Mouse (Mus musculus) kidney, embryonic 16.5 days (tissue): ENCODE results near the gene Ldlr. TPM values are rescaled to one million over a fixed set of nuclear protein-coding genes. Genes with fewer than 3 reads are reported as not detected.
"Not testable (repeated sequence)": the region's sequence is repeated elsewhere in the genome, so short reads cannot be mapped to it uniquely, and the experiment has no call there.

ENCODE experiments used
- ATAC-seq: fragments of 200-750 bp; cut with Nextera tagmentation; 2 replicates; pipeline ENCODE4 v1.8.0; 2017; ENCODE audit warnings: moderate TSS enrichment; ENCODE audit not compliant: low FRiP score, low TSS enrichment
- H3K27ac ChIP-seq: fragments of 300-500 bp; sonication (generic); 2 replicates; pipeline ENCODE4 v1.5.1; 2014; ENCODE audit warnings: low read length
- H3K27me3 ChIP-seq: fragments of 300-500 bp; sonication (generic); 2 replicates; pipeline ENCODE4 v1.6.1; 2014; ENCODE audit warnings: low read length, control low read depth, mixed read lengths; ENCODE audit not compliant: insufficient read depth
- H3K36me3 ChIP-seq: fragments of 300-500 bp; sonication (generic); 2 replicates; pipeline ENCODE4 v1.6.1; 2014; ENCODE audit warnings: low read length, control low read depth, mixed read lengths; ENCODE audit not compliant: insufficient read depth
- H3K4me1 ChIP-seq: fragments of 300-500 bp; sonication (generic); 2 replicates; pipeline ENCODE4 v1.6.1; 2014; ENCODE audit warnings: low read length, control low read depth, mixed read lengths; ENCODE audit not compliant: insufficient read depth
- H3K4me2 ChIP-seq: fragments of 300-500 bp; sonication (generic); replicated peaks from 2 replicates; pipeline ENCODE4 v1.6.1; 2014; ENCODE audit warnings: low read depth, low read length
- H3K4me3 ChIP-seq: fragments of 300-500 bp; sonication (generic); 2 replicates; pipeline ENCODE4 v1.5.1; 2014; ENCODE audit warnings: mild to moderate bottlenecking, low read length
- H3K9ac ChIP-seq: fragments of 300-500 bp; sonication (generic); replicated peaks from 2 replicates; pipeline ENCODE4 v1.6.1; 2014; ENCODE audit warnings: low read length
- H3K9me3 ChIP-seq: fragments of 300-500 bp; sonication (generic); 2 replicates; pipeline ENCODE4 v1.6.1; 2016; ENCODE audit warnings: low read length, control low read depth
- WGBS: fragments of 180-500 bp; shearing (Covaris S2); extraction: QIAGEN DNeasy Blood & Tissue Kit; methylation state at CpG from one replicate; pipeline ENCODE4 v1.1.7; 2014; 5-methylcytosine and 5-hydroxymethylcytosine counted together
- polyA plus RNA-seq: library from polyadenylated mRNA; unstranded; fragments of >200 nt; fragmentation: Nextera tagmentation; extraction: Ambion mirVana; gene quantifications from 2 replicates; pipeline ENCODE4 v1.2.1, GENCODE M21; 2015

Gene Ldlr
- polyA plus RNA-seq, 1 experiment from 2014 or later = 30.6 TPM

DNA sequence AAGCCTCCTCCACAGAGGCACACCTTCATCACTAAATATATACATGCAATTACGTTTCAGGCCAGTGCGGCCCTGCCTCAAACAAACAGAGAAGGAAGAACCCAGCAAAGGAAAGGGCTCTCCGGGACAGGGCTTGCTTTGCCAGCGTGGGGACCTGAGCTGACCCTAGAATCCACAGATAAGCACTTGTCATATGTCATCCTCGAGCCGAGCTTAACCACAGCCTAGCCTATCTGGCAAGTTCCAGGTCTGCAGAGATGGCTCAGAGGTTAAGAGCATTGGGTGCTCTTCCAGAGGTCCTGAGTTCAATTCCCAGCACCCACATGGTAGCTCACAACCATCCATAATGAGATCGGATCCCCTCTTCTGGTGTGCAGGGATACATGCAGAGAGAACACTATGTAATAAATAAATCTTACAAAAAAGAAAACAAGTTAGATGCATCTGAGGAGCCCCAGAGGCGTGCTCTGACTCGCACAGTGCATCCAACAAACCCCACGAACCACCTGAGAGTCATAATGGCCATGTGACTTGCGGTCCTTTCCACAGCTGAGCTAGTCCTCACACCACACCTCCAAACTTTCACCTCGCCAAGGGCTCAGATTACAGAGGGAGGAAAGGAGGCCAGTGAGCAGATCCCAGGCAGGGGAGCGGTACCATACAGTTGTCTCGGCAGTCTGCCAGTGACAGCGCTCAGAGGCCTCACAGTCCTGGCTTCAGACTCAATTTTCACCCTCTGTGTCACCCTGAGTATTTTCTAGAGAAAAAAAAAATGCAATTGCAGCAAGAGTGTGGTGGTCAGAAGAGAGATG, 58.6 kb downstream of the Ldlr start:
- Histone ChIP-seq H3K9ac (no peak overlapping the region), H3K36me3 (peaks cover 49% of the 10 kb centered on the region), H3K4me3 (no peak overlapping the region), H3K4me2 (no peak overlapping the region), H3K27me3 (no peaks in the 10 kb centered on the region), H3K9me3 (0 out of 2 replicates have a peak, but pooled peaks cover 2% of the 10 kb centered on the region), H3K4me1 (0 out of 2 replicates have a peak, but pooled peaks cover 6% of the 10 kb centered on the region), H3K27ac (no peak overlapping the region)
- WGBS = 62% methylated on average over 15 of the region's 15 CpGs
- ATAC-seq = peak; percentile 63; the same call in 1 of the 2 replicates

DNA sequence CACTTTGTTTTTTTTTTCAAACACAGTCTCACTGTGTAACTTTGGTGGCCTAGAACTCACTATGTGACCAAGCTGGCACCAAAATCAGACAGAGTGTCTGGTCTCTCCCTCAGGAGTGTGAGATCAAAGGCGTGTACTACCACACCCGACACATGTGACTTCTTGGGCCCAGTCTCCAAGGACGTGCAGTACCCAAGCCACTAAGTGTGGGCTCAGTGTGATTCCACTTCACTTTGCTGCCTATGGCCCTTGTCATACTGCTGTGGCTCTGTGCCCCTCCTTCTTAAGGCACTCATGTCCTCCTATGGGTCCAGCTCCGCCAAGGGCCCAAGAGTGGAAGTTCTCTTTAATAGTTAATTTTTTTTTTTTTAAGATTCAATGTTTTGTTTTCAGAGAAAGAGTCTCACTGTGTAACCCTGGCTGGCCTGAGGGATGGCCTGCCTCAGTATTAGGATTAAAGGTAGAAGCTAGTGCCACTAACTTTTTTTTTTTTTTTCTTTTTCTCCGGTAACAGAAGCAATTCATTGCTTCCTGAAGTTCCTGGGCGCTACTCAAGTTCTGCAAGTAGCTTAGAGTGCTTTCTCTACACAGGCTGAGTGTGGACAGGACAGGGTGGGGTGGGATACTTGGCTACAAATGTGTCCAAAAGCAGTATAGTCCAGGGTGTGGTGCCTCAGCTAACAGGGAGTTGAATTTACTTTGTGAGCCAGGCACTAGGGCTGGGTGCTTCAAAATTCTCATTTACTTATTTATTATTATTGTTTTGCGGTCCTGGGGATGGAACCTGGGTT, 61.4 kb downstream of the Ldlr start:
- ATAC-seq = no peak
- H3K27me3 ChIP-seq = no peaks in the 10 kb centered on the region
- no peaks in the 10 kb centered on the region for H3K9me3 ChIP-seq
- peaks cover 19% of the 10 kb centered on the region for H3K4me1 ChIP-seq
- peaks cover 29% of the 10 kb centered on the region for H3K36me3 ChIP-seq
- H3K9ac ChIP-seq = no peak overlapping the region
- no peak overlapping the region for H3K27ac ChIP-seq
- H3K4me2 ChIP-seq = no peak overlapping the region
- WGBS = 78% methylated on average over 7 of the region's 7 CpGs
- H3K4me3 ChIP-seq = no peak overlapping the region

DNA sequence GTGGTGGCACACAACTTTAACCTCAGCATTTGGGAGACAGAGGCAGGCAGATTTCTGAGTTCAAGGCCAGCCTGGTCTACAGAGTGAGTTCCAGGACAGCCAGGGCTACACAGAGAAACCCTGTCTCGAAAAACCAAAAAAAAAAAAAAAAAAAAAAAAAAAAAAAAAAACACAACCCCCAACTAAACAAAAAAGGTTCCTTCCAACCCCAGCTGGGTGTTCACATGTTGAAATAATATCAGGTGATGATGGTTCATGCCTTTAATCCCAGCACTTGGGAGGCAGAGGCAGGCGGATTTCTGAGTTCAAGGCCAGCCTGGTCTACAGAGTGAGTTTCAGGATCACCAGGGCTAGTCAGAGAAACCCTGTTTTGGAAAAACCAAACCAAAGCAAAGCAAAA, 63.0 kb downstream of the Ldlr start:
- H3K4me1 ChIP-seq = peaks cover 19% of the 10 kb centered on the region
- 90% methylated on average over 1 of the region's 2 CpGs for WGBS
- not testable (repeated sequence) for H3K27me3 ChIP-seq, H3K9ac ChIP-seq, H3K27ac ChIP-seq, H3K9me3 ChIP-seq, H3K4me2 ChIP-seq, H3K4me3 ChIP-seq, ATAC-seq
- H3K36me3 ChIP-seq = peaks cover 21% of the 10 kb centered on the region

DNA sequence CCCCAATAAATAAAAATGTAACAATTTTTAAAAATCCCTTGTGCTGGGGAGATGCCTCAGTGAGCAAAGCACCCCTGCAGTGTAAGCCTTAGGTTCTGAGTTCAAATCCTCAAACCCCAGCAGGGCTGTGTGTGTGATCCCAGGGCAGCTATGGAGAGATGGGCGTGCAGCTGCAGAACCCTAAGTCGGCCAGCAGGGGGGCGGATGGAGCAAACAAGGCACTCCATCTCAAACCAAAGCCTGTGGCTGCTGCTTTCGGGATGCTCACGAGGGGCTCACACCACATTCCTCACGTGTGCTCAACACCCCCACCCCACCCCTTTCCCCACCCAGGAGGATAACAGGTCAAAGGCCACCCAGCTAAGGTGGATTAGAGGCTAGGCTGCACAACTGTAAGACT, 63.6 kb downstream of the Ldlr start:
- WGBS = 9% methylated on average over 6 of the region's 6 CpGs
- H3K4me3 ChIP-seq = no peak overlapping the region
- no peaks in the 10 kb centered on the region for H3K27me3 ChIP-seq
- 0 out of 2 replicates have a peak overlapping the region, but pooled peaks have one; percentile 14 for H3K4me2 ChIP-seq
- H3K36me3 ChIP-seq = peaks cover 15% of the 10 kb centered on the region
- ATAC-seq = peak; percentile 60; the same call in 1 of the 2 replicates
- no peak overlapping the region; the same call in 1 of the 2 replicates for H3K9ac ChIP-seq
- no peaks in the 10 kb centered on the region for H3K9me3 ChIP-seq
- peaks cover 25% of the 10 kb centered on the region for H3K4me1 ChIP-seq
- 0 out of 2 replicates have a peak overlapping the region, but pooled peaks have one; percentile 40 for H3K27ac ChIP-seq

DNA sequence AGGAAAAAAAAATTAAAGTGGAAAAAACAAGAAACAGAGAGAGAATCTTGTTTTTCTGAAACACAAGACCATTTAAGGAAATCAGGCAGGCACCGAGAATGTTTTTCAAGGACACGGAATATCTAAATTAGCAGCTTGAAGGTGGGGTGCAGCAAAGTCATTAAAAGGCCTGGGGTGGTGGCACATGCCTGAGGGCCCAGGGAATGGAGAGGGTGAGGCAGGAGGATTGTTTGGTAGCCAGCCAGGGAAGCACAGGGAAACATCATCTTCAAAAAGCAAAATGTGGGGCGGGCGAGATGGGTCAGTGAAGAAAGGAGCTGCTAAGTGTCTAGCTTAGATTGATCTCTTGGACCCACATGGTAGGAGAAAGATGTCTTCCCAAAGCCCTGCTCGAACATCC, 64.4 kb downstream of the Ldlr start:
- WGBS = 58% methylated on average over 5 of the region's 5 CpGs
- no peaks in the 10 kb centered on the region for H3K9me3 ChIP-seq
- no peak overlapping the region for H3K4me2 ChIP-seq
- H3K27me3 ChIP-seq = no peaks in the 10 kb centered on the region
- H3K9ac ChIP-seq = no peak overlapping the region
- H3K4me3 ChIP-seq = no peak overlapping the region
- peaks cover 27% of the 10 kb centered on the region for H3K4me1 ChIP-seq
- H3K36me3 ChIP-seq = peaks cover 16% of the 10 kb centered on the region
- ATAC-seq = no peak
- 0 out of 2 replicates have a peak overlapping the region, but pooled peaks have one; percentile 40 for H3K27ac ChIP-seq

DNA sequence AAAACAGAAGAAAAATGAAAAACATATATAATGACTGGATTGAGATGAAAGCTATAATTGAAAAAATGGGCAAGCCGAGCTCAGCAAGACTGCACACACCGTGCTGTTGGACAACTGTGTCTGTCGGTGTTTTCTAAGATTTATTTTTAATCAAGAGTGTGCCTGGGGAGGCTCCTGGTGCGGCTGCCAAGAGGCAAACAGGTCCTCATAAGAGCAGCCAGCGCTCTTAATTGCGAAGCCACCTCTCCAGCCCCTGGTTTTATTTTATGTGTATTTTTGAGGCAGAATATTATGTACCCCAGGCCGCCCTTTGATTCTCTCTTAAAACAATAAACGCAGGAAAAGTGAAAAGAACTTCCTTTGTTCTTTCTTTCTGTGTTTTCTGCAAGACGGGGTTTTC, 65.0 kb downstream of the Ldlr start:
- Histone ChIP-seq H3K4me2 (no peak overlapping the region), H3K36me3 (peaks cover 21% of the 10 kb centered on the region), H3K27me3 (no peaks in the 10 kb centered on the region), H3K9ac (no peak overlapping the region), H3K4me1 (peaks cover 33% of the 10 kb centered on the region), H3K4me3 (no peak overlapping the region), H3K27ac (peak overlapping the region; percentile 15; the same call in 1 of the 2 replicates), H3K9me3 (no peaks in the 10 kb centered on the region)
- WGBS = 61% methylated on average over 9 of the region's 9 CpGs
- no peak for ATAC-seq

DNA sequence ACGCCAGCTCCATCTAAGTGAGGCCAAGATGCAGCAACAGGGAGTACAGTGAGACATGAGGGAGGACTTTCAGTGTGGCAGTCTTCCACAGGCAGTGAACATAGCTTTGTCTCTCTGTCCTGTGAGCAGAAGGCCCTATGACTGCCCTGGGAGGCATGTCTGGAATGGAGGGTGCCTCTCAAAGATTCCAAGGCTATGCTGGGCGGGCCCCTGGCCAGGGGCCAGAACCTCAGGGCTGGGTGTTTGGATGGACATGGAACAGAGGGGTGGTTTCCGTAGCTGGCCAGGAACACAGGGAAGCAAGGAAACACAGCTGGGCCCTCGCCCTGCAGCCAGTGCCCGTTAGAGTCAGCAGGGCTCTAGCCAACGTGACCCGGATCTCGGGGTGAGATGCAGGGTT, 68.6 kb downstream of the Ldlr start:
- no peak; the same call in 1 of the 2 replicates for ATAC-seq
- peak overlapping the region; percentile 25; the same call in 1 of the 2 replicates for H3K9ac ChIP-seq
- no peaks in the 10 kb centered on the region for H3K27me3 ChIP-seq
- H3K4me3 ChIP-seq = no peak overlapping the region
- no peaks in the 10 kb centered on the region for H3K9me3 ChIP-seq
- H3K4me1 ChIP-seq = peaks cover 47% of the 10 kb centered on the region
- peaks cover 40% of the 10 kb centered on the region for H3K36me3 ChIP-seq
- 78% methylated on average over 8 of the region's 8 CpGs for WGBS
- peak overlapping the region; percentile 0; the same call in 1 of the 2 replicates for H3K4me2 ChIP-seq
- peak overlapping the region; percentile 6; the same call in 1 of the 2 replicates for H3K27ac ChIP-seq

DNA sequence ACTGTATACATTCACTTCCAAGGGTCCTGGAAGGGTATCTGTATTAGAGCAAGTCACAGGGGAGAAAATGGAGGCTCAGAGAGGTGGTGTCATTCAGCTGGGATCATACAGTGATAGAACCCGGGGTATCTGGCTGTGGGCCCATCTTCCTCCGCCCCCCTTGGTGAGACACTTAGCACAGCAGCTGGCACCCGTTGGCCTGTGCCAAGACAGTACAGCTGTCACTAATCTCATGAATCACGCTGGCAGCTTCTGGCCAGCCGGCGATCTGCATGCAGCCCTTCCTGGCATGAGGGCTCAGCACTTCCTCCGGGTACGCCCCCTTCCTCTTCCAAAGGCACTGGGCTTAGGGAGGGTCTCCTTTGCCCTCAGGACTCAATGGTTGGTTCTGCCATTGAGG, 69.4 kb downstream of the Ldlr start:
- H3K9ac ChIP-seq = no peak overlapping the region
- H3K9me3 ChIP-seq = no peaks in the 10 kb centered on the region
- WGBS = 29% methylated on average over 8 of the region's 8 CpGs
- peak overlapping the region; percentile 29 for H3K4me2 ChIP-seq
- H3K27me3 ChIP-seq = no peaks in the 10 kb centered on the region
- peak overlapping the region; percentile 41 for H3K27ac ChIP-seq
- ATAC-seq = peak; percentile 26
- H3K4me3 ChIP-seq = 0 out of 2 replicates have a peak overlapping the region, but pooled peaks have one; percentile 7
- peaks cover 40% of the 10 kb centered on the region for H3K36me3 ChIP-seq
- H3K4me1 ChIP-seq = peaks cover 45% of the 10 kb centered on the region

DNA sequence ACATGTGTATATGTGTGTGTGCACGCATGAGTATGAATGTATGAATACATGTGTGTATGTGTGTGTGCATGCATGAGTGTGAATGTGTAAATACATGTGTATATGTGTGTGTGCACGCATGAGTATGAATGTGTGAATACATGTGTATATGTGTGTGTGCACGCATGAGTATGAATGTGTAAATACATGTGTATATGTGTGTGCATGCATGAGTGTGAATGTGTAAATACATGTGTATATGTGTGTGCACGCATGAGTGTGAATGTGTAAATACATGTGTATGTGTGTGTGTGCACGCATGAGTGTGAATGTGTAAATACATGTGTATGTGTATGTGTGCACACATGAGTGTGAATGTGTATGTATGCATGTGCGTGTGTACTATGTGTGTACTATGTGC, 70.2 kb downstream of the Ldlr start:
- H3K9me3 ChIP-seq, H3K27ac ChIP-seq, ATAC-seq, H3K27me3 ChIP-seq, H3K9ac ChIP-seq, H3K4me3 ChIP-seq, H3K4me2 ChIP-seq: not testable (repeated sequence)
- WGBS = 97% methylated on average over 6 of the region's 6 CpGs
- peaks cover 39% of the 10 kb centered on the region for H3K4me1 ChIP-seq
- H3K36me3 ChIP-seq = peaks cover 39% of the 10 kb centered on the region
